Mouse (Mus musculus) forebrain, postnatal 0 days (tissue): Measurements from ENCODE around the gene Hnrnpa0. TPM values are rescaled to one million over a fixed set of nuclear protein-coding genes. Genes with fewer than 3 reads are reported as not detected.

Experiments
- ATAC-seq: fragments of 200-750 bp; cut with Nextera tagmentation; 2 replicates; pipeline ENCODE4 v1.8.0; 2017; ENCODE audit warnings: mild to moderate bottlenecking, moderate library complexity
- DNase-seq: peaks from one replicate; pipeline ENCODE4 v3.0.0-alpha.2; 2015
- H3K27ac ChIP-seq: fragments of 300-500 bp; sonication (generic); 2 replicates; pipeline ENCODE4 v1.5.1; 2014; ENCODE audit warnings: low read depth, mild to moderate bottlenecking, antibody characterized with exemption, low read length, moderate library complexity, mixed read lengths
- H3K27me3 ChIP-seq: fragments of 300-500 bp; sonication (generic); 2 replicates; pipeline ENCODE4 v1.6.1; 2014; ENCODE audit warnings: mild to moderate bottlenecking, low read length, mixed read lengths; ENCODE audit not compliant: insufficient read depth
- H3K36me3 ChIP-seq: fragments of 300-500 bp; sonication (generic); 2 replicates; pipeline ENCODE4 v1.6.1; 2014; ENCODE audit warnings: mild to moderate bottlenecking, moderate library complexity; ENCODE audit not compliant: insufficient read depth
- H3K4me1 ChIP-seq: fragments of 300-500 bp; sonication (generic); 2 replicates; pipeline ENCODE4 v1.6.1; 2014; ENCODE audit warnings: antibody characterized with exemption; ENCODE audit not compliant: insufficient read depth
- H3K4me2 ChIP-seq: fragments of 300-500 bp; sonication (generic); 2 replicates; pipeline ENCODE4 v1.6.1; 2014; ENCODE audit warnings: low read depth, mild to moderate bottlenecking, moderate library complexity
- H3K4me3 ChIP-seq: fragments of 300-500 bp; sonication (generic); 2 replicates; pipeline ENCODE4 v1.5.1; 2014; ENCODE audit warnings: low read depth, low read length, mixed read lengths
- H3K9ac ChIP-seq: fragments of 300-500 bp; sonication (generic); 2 replicates; pipeline ENCODE4 v1.6.1; 2014; ENCODE audit warnings: mild to moderate bottlenecking
- H3K9me3 ChIP-seq: fragments of 300-500 bp; sonication (generic); 2 replicates; pipeline ENCODE4 v1.6.1; 2016; ENCODE audit warnings: low read length
- CTCF ChIP-seq: sonication (generic); IDR thresholded peaks from 2 replicates; pipeline ENCODE4 v1.5.1; 2016; ENCODE audit warnings: antibody characterized with exemption, control low read depth, low read depth
- WGBS: fragments of 180-500 bp; shearing (Covaris S2); extraction: QIAGEN DNeasy Blood & Tissue Kit; methylation state at CpG from one replicate; pipeline ENCODE4 v1.1.7; 2014; 5-methylcytosine and 5-hydroxymethylcytosine counted together
- polyA plus RNA-seq: library from polyadenylated mRNA; unstranded; fragments of >200 nt; fragmentation: Nextera tagmentation; extraction: Ambion mirVana; gene quantifications from 2 replicates; pipeline ENCODE4 v1.2.1, GENCODE M21; 2015
- total RNA-seq: library from RNA; depleted of rRNA; stranded (reverse); fragments of >200 nt; gene quantifications from 2 replicates; pipeline ENCODE4 v1.2.3, GENCODE M21; 2014

Hnrnpa0 gene
- total and polyA plus RNA-seq, 2 experiments from 2014 or later, result 76.5 to 234 TPM

DNA sequence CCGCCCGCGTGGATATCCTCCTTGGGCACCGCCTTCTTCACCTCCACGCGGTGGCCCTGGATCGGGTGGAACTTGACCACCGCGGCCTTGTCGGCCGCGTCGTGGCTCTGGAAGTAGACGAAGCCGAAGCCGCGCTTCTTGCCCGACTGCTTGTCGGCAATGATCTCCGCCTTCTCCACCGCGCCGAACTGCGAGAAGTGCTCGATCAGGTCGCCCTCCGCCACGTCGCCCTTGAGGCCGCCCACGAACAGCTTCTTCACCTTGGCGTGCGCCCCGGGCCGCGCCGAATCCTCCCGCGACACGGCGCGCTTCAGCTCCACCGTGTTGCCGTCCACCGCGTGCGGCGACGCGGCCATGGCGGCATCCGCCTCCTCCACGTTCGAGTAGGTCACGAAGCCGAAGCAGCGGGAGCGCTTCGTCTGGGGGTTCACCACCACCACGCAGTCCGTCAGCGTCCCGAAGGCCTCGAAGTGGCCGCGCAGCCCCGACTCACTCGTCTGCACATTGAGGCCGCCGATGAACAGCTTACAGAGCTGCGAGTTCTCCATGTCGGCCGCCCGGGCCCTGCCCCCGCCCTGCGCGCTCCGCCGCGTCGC lies 492 bp downstream of the Hnrnpa0 start:
- Histone ChIP-seq H3K9ac (peak overlapping the region; percentile 99), H3K9me3 (no peaks in the 10 kb centered on the region), H3K27me3 (no peaks in the 10 kb centered on the region), H3K4me2 (peak overlapping the region; percentile 63), H3K27ac (peak overlapping the region; percentile 100), H3K4me3 (peak overlapping the region; percentile 100), H3K36me3 (no peaks in the 10 kb centered on the region), H3K4me1 (peaks cover 25% of the 10 kb centered on the region)
- no peak for TF ChIP-seq CTCF
- DNase-seq (peak; percentile 82), ATAC-seq (peak; percentile 52)
- WGBS, result 2% methylated on average over 81 of the region's 81 CpGs

DNA sequence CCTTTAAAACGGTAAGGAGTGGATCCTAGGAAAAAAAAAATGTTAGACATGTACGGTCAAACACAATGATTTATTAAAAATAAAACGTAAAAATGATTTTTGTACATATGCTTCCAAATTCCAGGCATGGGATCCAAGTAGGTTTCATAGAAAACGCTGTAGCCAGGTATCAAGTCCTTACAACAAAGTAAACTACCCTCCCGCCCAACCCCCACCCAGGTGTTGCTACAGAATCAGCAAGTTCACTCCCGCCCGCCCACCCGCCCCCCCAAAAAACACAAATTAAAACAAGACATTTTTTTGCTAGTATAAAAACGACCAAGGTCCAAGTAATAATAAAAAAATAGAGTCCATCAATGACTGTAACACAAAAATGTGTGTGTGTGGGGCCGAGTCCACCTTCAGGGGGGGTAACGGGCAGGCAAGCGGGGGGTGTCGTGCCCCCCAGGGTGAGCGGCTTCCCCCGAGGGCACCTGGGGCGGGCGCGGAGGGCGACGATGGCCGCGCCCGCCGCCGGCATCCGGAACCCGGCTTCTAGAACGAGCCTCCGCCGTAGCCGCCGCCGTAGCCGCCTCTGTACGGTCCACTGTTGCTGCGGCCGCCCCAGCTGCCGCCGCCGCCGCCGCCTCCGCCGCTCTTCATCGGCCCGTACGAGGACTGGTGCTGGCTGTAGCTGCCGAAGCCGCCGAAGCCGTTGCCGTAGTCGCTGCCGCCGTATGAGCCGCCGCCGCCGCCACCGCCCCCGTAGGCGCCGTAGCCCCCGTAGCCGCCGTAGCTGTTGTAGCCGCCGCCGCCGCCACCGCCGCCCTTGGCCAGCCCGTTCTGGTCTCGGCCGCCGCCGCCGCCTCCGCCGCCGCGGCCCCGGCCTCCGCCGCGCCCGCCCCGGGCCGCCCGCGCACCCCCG lies 1.2 kb downstream of the Hnrnpa0 start:
- Histone ChIP-seq H3K27me3 (no peaks in the 10 kb centered on the region), H3K4me1 (peaks cover 25% of the 10 kb centered on the region), H3K9ac (peak overlapping the region; percentile 99), H3K36me3 (no peaks in the 10 kb centered on the region), H3K9me3 (no peaks in the 10 kb centered on the region), H3K4me2 (peak overlapping the region; percentile 63), H3K27ac (peak overlapping the region; percentile 100), H3K4me3 (peak overlapping the region; percentile 100)
- WGBS, result 3% methylated on average over 73 of the region's 92 CpGs
- TF ChIP-seq CTCF, result no peak
- no peak for DNase-seq
- no peak for ATAC-seq

DNA sequence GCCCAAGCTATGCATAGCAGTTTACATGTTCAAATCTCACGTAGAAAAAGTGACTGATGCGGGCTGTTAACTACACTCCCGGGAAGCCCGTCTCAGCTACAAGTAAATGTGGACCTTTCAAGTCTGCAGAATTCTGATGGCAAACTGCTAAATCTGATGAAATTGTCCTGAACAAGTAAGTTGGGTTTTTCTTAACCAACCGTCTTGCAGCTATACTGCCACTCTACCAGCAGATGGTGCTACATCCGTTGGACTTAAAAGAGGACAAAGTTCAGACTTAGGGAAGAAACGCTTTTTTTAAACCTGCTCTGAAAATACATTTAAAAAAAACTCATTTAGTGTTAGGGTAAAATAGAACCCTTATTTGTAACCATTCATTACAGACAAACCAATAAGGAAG lies 2.2 kb downstream of the Hnrnpa0 start:
- DNase-seq, result peak; percentile 76
- 29% methylated on average over 7 of the region's 7 CpGs for WGBS
- Histone ChIP-seq H3K9me3 (no peaks in the 10 kb centered on the region), H3K4me2 (peak overlapping the region; percentile 63), H3K27ac (no peak overlapping the region), H3K4me1 (peaks cover 25% of the 10 kb centered on the region), H3K36me3 (no peaks in the 10 kb centered on the region), H3K27me3 (no peaks in the 10 kb centered on the region), H3K9ac (no peak overlapping the region), H3K4me3 (peak overlapping the region; percentile 31)
- ATAC-seq, result no peak
- TF ChIP-seq CTCF, result peak; percentile 84

DNA sequence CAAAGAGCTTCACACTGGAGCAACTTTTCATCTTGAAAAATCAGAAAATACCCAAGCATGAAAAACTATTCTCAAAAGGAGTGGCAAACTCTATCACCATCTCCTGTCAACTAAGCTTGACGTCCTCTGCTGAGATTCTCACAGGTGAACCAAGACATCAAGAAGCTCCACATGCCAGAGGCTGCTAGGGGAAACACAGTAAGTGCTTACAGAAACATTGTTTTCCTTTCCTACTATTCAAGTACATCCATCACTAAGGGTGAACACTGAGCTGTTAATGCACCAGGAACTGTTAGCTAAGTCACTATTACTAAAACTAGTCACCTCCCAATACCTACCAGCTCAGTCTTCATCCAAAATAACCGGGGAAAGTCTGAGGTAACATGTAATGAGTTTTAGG lies 3.4 kb downstream of the Hnrnpa0 start:
- 60% methylated on average over 2 of the region's 2 CpGs for WGBS
- Histone ChIP-seq H3K4me1 (peaks cover 24% of the 10 kb centered on the region), H3K36me3 (no peaks in the 10 kb centered on the region), H3K9me3 (no peaks in the 10 kb centered on the region), H3K4me2 (no peak overlapping the region), H3K9ac (no peak overlapping the region), H3K27ac (no peak overlapping the region), H3K27me3 (no peaks in the 10 kb centered on the region), H3K4me3 (no peak overlapping the region)
- no peak for TF ChIP-seq CTCF
- DNase-seq, result no peak
- no peak for ATAC-seq

DNA sequence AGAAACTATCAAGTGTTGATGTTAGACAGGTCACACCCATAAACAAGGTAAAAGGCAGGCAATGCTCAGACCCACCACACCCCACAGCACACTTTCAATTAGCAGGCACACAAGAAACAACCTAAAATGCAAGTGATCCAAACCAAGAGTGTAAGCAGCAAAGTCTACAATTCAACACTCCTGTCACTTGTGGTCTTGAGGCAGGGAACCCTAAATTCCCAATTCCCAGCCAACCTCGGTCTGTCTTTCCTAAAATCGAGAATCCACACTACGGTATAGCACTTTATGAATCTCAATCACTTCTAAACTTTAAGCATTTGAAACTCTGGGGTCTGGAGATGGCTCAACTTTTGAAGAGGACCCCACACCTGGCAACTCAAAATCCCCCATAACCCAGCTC lies 4.1 kb downstream of the Hnrnpa0 start:
- H3K4me3 ChIP-seq, result no peak overlapping the region
- DNase-seq, result no peak
- H3K9me3 ChIP-seq, result no peaks in the 10 kb centered on the region
- 84% methylated on average over 3 of the region's 3 CpGs for WGBS
- H3K27ac ChIP-seq, result no peak overlapping the region
- no peak for ATAC-seq
- no peak overlapping the region for H3K9ac ChIP-seq
- H3K4me2 ChIP-seq, result no peak overlapping the region
- TF ChIP-seq CTCF, result no peak
- H3K36me3 ChIP-seq, result no peaks in the 10 kb centered on the region
- H3K27me3 ChIP-seq, result no peaks in the 10 kb centered on the region
- H3K4me1 ChIP-seq, result peaks cover 17% of the 10 kb centered on the region

- H3K9ac ChIP-seq, result no peak overlapping the region
- H3K27ac ChIP-seq, result no peak overlapping the region
- ATAC-seq (no peak), DNase-seq (no peak)
- H3K36me3 ChIP-seq, result no peaks in the 10 kb centered on the region
- no peaks in the 10 kb centered on the region for H3K9me3 ChIP-seq
- peaks cover 16% of the 10 kb centered on the region; the same call in 1 of the 2 replicates for H3K4me1 ChIP-seq
- TF ChIP-seq CTCF, result no peak
- no peak overlapping the region for H3K4me2 ChIP-seq
- H3K27me3 ChIP-seq, result no peaks in the 10 kb centered on the region
- 71% methylated on average over 8 of the region's 8 CpGs for WGBS
- H3K4me3 ChIP-seq, result no peak overlapping the region
These were observed 5.0 kb downstream of the Hnrnpa0 start for GRCm38 (mm10) chr13:58123381-58123780.

DNA sequence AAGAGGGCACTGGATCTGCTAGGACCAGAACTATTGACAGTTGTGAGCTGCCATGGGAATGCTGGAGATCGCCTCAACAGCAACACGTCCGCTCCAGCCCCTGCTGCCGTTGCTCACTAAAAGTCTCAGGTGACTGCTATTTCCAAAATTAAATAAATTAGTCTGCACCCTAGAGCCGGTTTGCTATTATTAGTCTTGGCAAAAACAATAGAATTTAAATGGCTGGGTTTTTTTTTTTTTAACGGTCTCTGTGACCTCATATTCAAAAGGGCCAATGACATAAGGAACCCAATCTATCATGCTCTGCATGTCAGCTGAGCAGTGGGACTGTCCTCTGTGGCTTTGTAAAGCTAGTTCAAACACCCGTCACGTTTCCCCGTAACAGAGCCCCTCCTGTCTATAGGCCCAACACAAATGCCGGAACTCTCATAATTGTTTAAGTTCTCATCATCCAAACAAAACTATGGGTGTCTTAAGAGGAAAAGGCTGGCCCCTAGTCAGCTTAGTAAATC lies 5.5 kb downstream of the Hnrnpa0 start:
- DNase-seq (no peak), ATAC-seq (no peak)
- Histone ChIP-seq H3K4me1 (peaks cover 16% of the 10 kb centered on the region; the same call in 1 of the 2 replicates), H3K27ac (no peak overlapping the region), H3K9me3 (no peaks in the 10 kb centered on the region), H3K27me3 (no peaks in the 10 kb centered on the region), H3K4me2 (no peak overlapping the region), H3K9ac (no peak overlapping the region), H3K36me3 (no peaks in the 10 kb centered on the region), H3K4me3 (no peak overlapping the region)
- 55% methylated on average over 10 of the region's 10 CpGs for WGBS
- no peak for TF ChIP-seq CTCF
